Mouse (Mus musculus): ENCODE measurements around the gene Txndc8. TPM values are rescaled to one million over a fixed set of nuclear protein-coding genes. Genes with fewer than 3 reads are reported as not detected.

Txndc8 gene
- polyA plus RNA-seq, 1 experiment from 2014 or later, result not detected

Other genes starting within 250 kb of the Txndc8 start
- gene D630039A03Rik, start 92.8 kb downstream of the Txndc8 start, polyA plus RNA-seq (2016; fragmentation: Nextera tagmentation; extraction: Ambion mirVana), result 0.24 and 0.36 TPM in 2 replicates
- 411 and 413 TPM in 2 replicates for gene Txn1, start 52.7 kb downstream of the Txndc8 start, polyA plus RNA-seq (2016; fragmentation: Nextera tagmentation; extraction: Ambion mirVana)
- 2.7 and 3.4 TPM in 2 replicates for gene Svep1, start 197.7 kb upstream of the Txndc8 start, polyA plus RNA-seq (2016; fragmentation: Nextera tagmentation; extraction: Ambion mirVana)

Measured in hindbrain, embryonic 10.5 days (tissue).